Mouse (Mus musculus): ENCODE data around the gene Tmem60. TPM values are rescaled to one million over a fixed set of nuclear protein-coding genes. Genes with fewer than 3 reads are reported as not detected.

Gene Tmem60
- total and polyA plus RNA-seq, 3 experiments = 3.5 to 52.2 (median 43.8) TPM

GRCm38 (mm10) chr5:20873146-20873545 lies 8.8 kb upstream of the Tmem60 start:
- TF ChIP-seq GATA1 (IDR thresholded peaks at IDR 0.05; ENCODE audit: borderline replicate concordance, low read length) (no peak), GATA2 (IDR thresholded peaks at IDR 0.05; ENCODE audit: borderline replicate concordance, low read depth, low read length) (no peak), CTCF (IDR thresholded peaks at IDR 0.05; ENCODE audit: low read depth, low read length) (no peak)
- no peak overlapping the region for H3K4me3 ChIP-seq (ENCODE audit: low read depth, low read length)
- peaks cover 60% of the 10 kb centered on the region for H3K4me1 ChIP-seq (ENCODE audit: insufficient read depth, low read depth, low read length)
- DNase-seq (ENCODE audit: low spot score) = no peak
- H3K36me3 ChIP-seq (replicated peaks) = peaks cover 14% of the 10 kb centered on the region
- no peaks in the 10 kb centered on the region for H3K9me3 ChIP-seq (replicated peaks)
- H3K27me3 ChIP-seq (ENCODE audit: insufficient read depth, low read length) = no peaks in the 10 kb centered on the region
- ATAC-seq (ENCODE audit: extremely low read depth, insufficient number of reproducible peaks, low FRiP score, poor library complexity, severe bottlenecking) = no peak

DNA sequence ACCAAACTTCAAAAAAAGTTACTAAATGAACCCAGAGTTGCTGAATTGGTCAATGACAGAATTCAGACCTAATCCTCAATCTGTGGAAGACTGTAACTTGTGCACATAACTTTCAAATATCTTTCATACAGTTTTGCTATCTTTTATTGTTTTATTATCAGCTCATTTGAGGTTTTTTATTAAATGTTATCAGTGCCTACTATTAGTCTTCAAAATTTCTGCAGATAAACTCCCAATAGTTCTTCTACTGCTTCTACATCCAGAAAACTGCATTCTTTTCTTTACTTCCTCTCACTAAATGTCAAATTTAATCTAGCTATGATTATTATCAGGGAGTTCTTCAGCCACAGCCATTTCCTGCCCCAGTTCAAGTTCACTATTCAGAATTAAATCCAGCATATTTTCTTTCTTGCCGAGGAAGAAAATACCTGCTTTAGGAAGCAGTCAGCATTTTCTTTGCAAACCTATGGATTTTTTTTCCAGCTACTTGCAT lies 5.0 kb upstream of the Tmem60 start:
- H3K4me1 ChIP-seq (ENCODE audit: insufficient read depth, low read depth, low read length) = peaks cover 57% of the 10 kb centered on the region
- H3K4me3 ChIP-seq (ENCODE audit: low read depth, low read length) = no peak overlapping the region
- H3K27me3 ChIP-seq (ENCODE audit: insufficient read depth, low read length) = no peaks in the 10 kb centered on the region
- no peak for DNase-seq (ENCODE audit: low spot score)
- no peaks in the 10 kb centered on the region for H3K9me3 ChIP-seq (replicated peaks)
- ATAC-seq (ENCODE audit: extremely low read depth, insufficient number of reproducible peaks, low FRiP score, poor library complexity, severe bottlenecking) = no peak
- TF ChIP-seq GATA1 (IDR thresholded peaks at IDR 0.05; ENCODE audit: borderline replicate concordance, low read length) = no peak
- TF ChIP-seq TAL1 (conservative IDR thresholded peaks at IDR 0.05; ENCODE audit: low read depth, low read length) = no peak
- no peak for TF ChIP-seq POLR2AphosphoS5 (IDR thresholded peaks at IDR 0.05; ENCODE audit: insufficient replicate concordance, low read depth, low read length)
- TF ChIP-seq GATA2 (IDR thresholded peaks at IDR 0.05; ENCODE audit: borderline replicate concordance, low read depth, low read length) = no peak
- no peak for TF ChIP-seq CTCF (IDR thresholded peaks at IDR 0.05; ENCODE audit: low read depth, low read length)
- peaks cover 19% of the 10 kb centered on the region for H3K36me3 ChIP-seq (replicated peaks)

- DNase-seq (ENCODE audit: low spot score) (no peak), ATAC-seq (ENCODE audit: extremely low read depth, insufficient number of reproducible peaks, low FRiP score, poor library complexity, severe bottlenecking) (no peak)
- H3K9me3 ChIP-seq (replicated peaks) = no peaks in the 10 kb centered on the region
- H3K4me1 ChIP-seq (ENCODE audit: insufficient read depth, low read depth, low read length) = peaks cover 55% of the 10 kb centered on the region
- H3K27me3 ChIP-seq (ENCODE audit: insufficient read depth, low read length) = no peaks in the 10 kb centered on the region
- peak overlapping the region; percentile 91 for H3K4me3 ChIP-seq (ENCODE audit: low read depth, low read length)
- no peak for TF ChIP-seq GATA1 (IDR thresholded peaks at IDR 0.05; ENCODE audit: borderline replicate concordance, low read length)
- TF ChIP-seq GATA2 (IDR thresholded peaks at IDR 0.05; ENCODE audit: borderline replicate concordance, low read depth, low read length) = no peak
- TF ChIP-seq CTCF (IDR thresholded peaks at IDR 0.05; ENCODE audit: low read depth, low read length) = no peak
- no peak for TF ChIP-seq POLR2AphosphoS5 (IDR thresholded peaks at IDR 0.05; ENCODE audit: insufficient replicate concordance, low read depth, low read length)
- no peak for TF ChIP-seq TAL1 (conservative IDR thresholded peaks at IDR 0.05; ENCODE audit: low read depth, low read length)
- H3K36me3 ChIP-seq (replicated peaks) = peaks cover 25% of the 10 kb centered on the region
Observed at GRCm38 (mm10) chr5:20880386-20880785, 1.6 kb upstream of the Tmem60 start.

DNA sequence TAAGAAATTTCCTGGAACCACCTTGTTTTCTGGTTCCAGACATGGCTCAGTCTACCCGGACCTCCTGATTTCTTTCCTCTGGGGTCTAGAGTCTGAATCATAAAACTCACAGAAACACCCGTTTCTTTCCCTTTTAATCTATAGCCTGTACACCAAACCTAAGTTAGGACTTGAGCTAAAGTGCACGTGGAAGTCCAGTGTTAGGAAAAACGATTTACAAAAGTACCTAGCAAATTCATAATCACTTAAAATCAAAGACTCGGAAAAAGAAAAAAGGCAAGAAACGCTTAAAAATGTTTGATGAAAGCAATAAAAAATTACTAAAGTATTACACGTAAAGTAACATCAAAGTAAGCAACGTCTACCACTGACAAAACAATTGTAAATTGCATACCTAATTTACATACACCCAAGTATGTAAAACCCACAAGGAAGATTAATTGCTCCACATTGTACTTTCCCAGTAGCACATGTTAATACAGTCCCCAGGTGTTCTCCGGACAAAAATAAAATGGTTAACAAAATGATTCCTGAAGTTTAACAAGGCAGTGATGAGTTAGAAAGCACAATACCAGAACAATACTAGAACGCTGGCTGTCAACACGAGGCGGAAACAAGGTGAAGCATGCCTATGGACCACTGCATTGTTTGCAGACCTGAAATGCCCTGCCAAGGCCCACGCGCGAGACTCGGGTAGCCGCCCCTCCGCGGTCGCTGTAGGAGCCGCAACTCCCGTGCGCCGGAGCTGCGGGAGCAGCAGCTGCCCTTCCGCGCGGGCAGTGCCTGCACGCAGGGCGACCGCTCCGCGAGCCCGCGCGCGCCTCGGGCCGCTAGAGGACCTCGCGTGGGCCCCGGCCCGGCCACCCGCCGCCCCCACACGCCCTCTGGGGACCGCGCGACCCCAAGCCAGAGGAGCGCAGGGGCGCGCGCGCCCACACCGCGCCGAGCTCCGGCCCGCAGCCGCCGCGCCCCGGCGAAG lies 905 bp upstream of the Tmem60 start:
- no peak for ATAC-seq (ENCODE audit: extremely low read depth, insufficient number of reproducible peaks, low FRiP score, poor library complexity, severe bottlenecking)
- H3K4me1 ChIP-seq (ENCODE audit: insufficient read depth, low read depth, low read length) = peaks cover 55% of the 10 kb centered on the region
- TF ChIP-seq GATA2 (IDR thresholded peaks at IDR 0.05; ENCODE audit: borderline replicate concordance, low read depth, low read length) (no peak), TAL1 (conservative IDR thresholded peaks at IDR 0.05; ENCODE audit: low read depth, low read length) (no peak), GATA1 (IDR thresholded peaks at IDR 0.05; ENCODE audit: borderline replicate concordance, low read length) (no peak), POLR2AphosphoS5 (IDR thresholded peaks at IDR 0.05; ENCODE audit: insufficient replicate concordance, low read depth, low read length) (no peak), CTCF (IDR thresholded peaks at IDR 0.05; ENCODE audit: low read depth, low read length) (no peak)

DNA sequence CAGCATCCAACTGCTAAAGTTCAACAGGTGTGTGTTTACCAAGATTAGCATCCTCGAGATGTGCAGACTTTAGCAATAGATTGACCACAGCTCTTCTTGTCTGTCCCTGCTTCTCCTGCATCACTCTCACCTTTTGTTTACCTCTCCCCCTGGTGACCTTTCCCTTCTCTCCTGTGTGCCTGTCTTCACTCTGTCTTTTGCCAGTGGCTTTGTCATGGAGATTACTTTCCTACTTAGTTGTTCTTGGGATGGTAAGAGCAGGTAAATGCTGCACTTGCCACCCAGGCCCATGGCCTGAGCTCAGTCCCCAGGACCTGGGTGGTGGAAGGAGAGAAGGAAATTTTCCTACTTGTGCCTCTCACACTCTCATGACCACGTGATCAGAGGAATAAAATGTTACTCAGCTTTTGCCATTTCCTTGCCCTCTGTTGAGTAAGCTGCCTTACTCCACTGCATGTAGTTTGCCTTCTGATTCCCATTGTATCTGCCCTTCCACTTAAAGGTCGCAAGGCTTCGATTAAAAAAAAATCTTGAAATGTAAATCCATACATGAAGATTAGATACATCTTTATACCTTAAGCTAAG lies 2.1 kb downstream of the Tmem60 start:
- Histone ChIP-seq H3K9me3 (replicated peaks) (no peaks in the 10 kb centered on the region), H3K4me3 (ENCODE audit: low read depth, low read length) (peak overlapping the region; percentile 91), H3K27me3 (ENCODE audit: insufficient read depth, low read length) (no peaks in the 10 kb centered on the region), H3K4me1 (ENCODE audit: insufficient read depth, low read depth, low read length) (peaks cover 44% of the 10 kb centered on the region), H3K36me3 (replicated peaks) (peaks cover 47% of the 10 kb centered on the region)
- no peak for ATAC-seq (ENCODE audit: extremely low read depth, insufficient number of reproducible peaks, low FRiP score, poor library complexity, severe bottlenecking)
- DNase-seq (ENCODE audit: low spot score) = no peak
- TF ChIP-seq CTCF (IDR thresholded peaks at IDR 0.05; ENCODE audit: low read depth, low read length) = no peak
- no peak for TF ChIP-seq GATA1 (IDR thresholded peaks at IDR 0.05; ENCODE audit: borderline replicate concordance, low read length)
- no peak for TF ChIP-seq POLR2AphosphoS5 (IDR thresholded peaks at IDR 0.05; ENCODE audit: insufficient replicate concordance, low read depth, low read length)
- no peak for TF ChIP-seq TAL1 (conservative IDR thresholded peaks at IDR 0.05; ENCODE audit: low read depth, low read length)
- TF ChIP-seq GATA2 (IDR thresholded peaks at IDR 0.05; ENCODE audit: borderline replicate concordance, low read depth, low read length) = no peak

More for the DNA sequence above, 905 bp upstream of the Tmem60 start:
- peaks cover 25% of the 10 kb centered on the region for H3K36me3 ChIP-seq (replicated peaks)
- H3K9me3 ChIP-seq (replicated peaks) = no peaks in the 10 kb centered on the region
- peak overlapping the region; percentile 91 for H3K4me3 ChIP-seq (ENCODE audit: low read depth, low read length)
- H3K27me3 ChIP-seq (ENCODE audit: insufficient read depth, low read length) = no peaks in the 10 kb centered on the region
- DNase-seq (ENCODE audit: low spot score) = peak; percentile 20
